Mouse (Mus musculus) CD4-positive, CD25-positive, alpha-beta regulatory T cell, adult 4 months (primary cell): ENCODE measurements at regions not wholly inside any gene's neighbourhood (a gene's known extent, or its start where the extent isn't known, plus 50 kb on each side); places are given as distances from the start of the nearest gene placed in this dataset.
A peak's percentile ranks its signal among the peaks of the same experiment; 100 is the strongest.

Source experiments
- ATAC-seq: one replicate; pipeline ENCODE4 v1.8.0; 2017

DNA sequence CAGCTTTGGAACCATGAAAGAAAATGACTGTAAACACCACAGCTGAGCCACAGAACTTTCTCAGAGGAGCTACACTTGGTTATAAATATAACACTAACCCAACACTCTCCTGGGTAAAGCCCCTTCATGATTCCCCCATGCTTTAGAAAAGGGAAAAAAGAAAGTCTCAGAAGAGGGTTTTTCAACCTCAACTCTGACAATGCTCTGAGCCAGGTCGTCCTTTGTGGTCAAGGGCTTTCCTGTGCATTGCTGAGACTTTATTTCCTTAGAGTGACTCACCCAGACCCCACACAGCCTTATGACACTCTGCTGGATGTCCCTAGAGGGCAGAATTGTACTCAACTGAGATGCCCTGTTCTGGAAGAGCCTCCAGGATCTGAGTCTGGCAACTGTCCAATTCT, 167.8 kb downstream of the B3gnt2 start:
- peak; percentile 86 for ATAC-seq

DNA sequence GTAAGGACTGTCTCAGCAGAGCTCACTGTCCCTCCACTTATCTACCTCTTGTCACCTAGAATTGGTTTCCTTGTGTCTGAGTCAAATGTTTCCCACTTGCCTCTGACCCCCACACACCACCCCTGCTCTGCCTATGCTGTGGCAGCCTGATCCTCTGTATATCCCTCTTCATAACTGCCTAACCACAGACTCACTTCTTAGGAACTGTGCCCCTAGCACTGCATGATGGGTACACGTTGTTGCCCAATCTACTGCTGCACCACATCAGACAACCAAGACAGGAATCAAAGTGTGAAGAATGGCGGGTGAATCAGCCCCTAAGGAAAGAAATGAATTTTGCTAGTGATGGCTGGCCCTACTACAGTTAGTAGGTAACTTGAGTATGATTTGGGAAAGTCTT, 167.4 kb downstream of the B3gnt2 start:
- peak; percentile 42 for ATAC-seq

DNA sequence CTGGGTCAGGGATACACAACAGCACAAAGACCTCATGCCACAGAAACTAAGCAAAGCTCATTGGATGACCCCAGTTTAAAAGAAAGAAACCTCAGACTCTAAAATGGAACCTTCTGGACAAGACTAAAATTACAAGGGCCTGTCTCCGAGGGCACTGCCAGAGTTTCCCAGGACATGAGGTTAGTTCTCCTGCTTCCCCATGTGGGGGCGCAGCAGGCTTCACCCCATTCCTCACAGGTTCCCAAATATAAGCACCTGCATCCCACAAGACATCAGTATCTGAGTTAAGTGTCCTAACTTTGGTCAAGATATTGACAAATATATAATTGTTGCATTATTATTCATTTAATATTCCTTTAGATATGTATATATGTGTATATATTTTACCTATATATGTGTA, 166.8 kb downstream of the B3gnt2 start:
- ATAC-seq, result no peak

DNA sequence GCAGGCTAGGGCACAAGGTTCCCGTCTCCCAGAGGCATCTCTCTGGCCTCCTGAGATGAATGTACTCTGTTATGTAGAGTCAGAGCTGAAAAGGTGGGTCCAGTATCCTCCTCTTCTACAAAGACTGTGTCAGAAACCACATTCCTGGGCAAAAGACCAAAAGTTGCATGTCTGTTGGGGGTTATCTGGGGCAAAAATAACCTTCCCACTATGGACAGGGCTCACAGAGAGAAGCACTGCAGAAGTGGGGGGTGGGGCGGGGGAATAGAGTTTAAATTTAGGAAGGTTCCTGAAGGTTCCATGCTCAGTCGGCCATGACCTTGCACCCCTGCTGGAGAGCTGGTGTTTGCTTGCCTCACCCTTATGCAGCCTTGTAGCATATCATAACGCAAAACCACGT, 165.9 kb downstream of the B3gnt2 start:
- ATAC-seq, result no peak

DNA sequence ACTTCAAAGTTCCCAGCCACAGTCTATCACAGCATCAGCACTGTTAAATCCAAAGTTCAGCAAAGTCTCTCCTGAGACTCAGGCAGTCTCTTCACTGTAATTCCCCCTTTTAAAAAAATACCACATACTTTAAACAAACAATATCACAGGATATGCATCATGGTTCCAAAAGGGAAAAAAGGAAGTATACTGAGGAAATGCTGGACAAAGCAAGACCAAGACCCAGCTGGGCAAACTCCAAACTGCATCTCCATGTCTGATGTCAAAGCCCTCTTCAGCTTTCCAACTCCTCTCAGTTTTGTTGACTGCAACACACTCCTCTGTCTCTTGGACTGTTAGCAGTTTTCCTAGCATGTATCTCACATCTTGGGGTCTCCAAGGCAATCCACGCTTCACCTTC, 165.5 kb downstream of the B3gnt2 start:
- no peak for ATAC-seq

DNA sequence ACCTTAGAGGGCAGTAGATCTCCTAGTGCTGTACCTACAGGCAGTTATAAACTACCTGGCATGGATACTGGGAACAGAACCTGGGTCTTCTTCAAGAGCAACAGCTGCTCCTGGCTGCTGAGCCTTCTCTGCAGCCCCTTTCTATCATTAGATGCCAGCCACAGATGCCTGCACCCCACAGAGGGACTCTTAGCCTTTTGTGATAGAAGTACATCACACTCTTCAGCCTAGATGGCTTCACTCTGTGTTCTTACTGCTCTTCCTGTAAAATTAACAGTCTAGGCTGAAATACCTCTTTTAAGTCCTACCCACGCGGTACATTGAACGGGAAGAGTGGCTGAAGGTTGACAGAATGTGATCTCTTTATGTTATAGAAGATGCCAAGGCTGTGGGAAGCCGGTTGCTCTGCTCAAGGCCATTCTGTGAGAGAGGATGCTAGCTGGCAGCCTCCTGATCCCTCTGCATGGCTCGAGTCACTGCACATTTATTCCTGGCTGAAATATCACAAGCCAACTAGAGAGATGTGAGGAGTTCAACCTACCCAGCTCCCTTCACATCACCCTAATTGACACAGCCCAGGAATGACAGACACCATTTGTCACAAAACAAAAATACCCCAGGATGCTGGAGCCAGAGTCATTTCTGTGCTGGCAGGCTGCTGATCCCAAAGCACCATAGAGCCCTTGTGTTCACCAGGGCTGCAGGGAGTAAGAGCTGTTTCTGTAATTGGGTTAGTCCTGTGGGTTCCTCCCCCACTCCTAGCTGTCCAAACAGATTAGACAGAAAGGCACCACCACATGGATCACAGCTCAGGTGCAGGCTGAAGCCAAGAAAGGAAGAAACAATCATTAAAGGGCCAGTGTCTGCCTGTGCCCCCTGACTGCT, 162.5 kb downstream of the B3gnt2 start:
- ATAC-seq, result no peak

DNA sequence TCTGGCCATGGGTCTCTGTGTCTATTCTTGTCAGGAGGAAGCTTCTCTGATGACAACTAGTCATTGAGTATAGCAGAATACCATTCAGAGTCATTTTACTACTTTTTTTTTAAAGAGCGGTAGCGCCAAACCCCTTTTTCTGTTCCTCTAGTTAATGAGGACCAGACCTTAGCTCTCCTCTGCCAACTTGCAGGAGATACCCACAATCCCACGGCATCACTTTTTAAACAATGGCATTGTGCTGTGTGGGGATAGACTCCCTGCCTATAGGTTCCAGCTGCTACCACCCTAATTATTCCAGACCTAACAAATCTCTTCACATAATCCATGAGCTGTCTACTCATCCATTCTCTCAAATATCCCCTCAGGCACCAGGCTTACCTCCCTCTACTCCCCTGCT, 154.7 kb downstream of the B3gnt2 start:
- no peak for ATAC-seq
